Mouse (Mus musculus) thymus, adult 2 months (tissue): ENCODE data around the gene Sdsl.

ENCODE experiments used
- CTCF ChIP-seq: fragments of 200-500 bp; IDR thresholded peaks from 2 replicates; pipeline ENCODE4 v1.5.1; 2012; ENCODE audit warnings: mild to moderate bottlenecking, control low read depth, low read length, moderate library complexity, borderline replicate concordance; ENCODE audit not compliant: control insufficient read depth, poor library complexity, insufficient read depth; ENCODE audit errors: extremely low read depth
- POLR2A ChIP-seq: fragments of 200-500 bp; IDR thresholded peaks from 2 replicates; pipeline ENCODE4 v1.6.1; 2012; ENCODE audit warnings: mild to moderate bottlenecking, low read length, control low read depth, moderate library complexity; ENCODE audit not compliant: control insufficient read depth, poor library complexity, insufficient read depth; ENCODE audit errors: extremely low read depth

- TF ChIP-seq CTCF (no peak), POLR2A (no peak)
Observed at GRCm38 (mm10) chr5:120516221-120516984, 43.8 kb upstream of the Sdsl start.
